Mouse (Mus musculus): ENCODE results near the gene Jak1. TPM values are rescaled to one million over a fixed set of nuclear protein-coding genes. Genes with fewer than 3 reads are reported as not detected.

Gene Jak1
- polyA plus RNA-seq, 1 experiment, result 33.5 TPM

DNA sequence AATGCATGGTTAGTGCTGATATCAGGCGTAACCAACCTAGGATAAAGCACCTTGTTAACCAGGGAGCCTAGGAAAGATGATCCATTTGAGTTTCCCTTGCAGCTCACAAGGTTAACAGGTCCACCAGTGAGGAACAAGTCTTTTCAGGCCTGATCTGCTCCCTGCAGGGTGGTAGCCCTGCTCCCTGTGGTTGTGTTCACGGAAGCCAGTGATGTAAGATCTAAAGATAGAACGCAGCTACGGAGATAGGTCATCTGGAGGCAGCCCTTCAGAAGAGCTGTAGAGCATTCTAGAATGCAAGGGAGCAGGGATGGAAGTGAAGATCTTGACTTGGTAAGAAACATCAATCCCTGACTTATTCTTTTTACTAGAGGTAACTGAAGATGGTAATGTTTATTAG is 18.9 kb upstream of the Jak1 start:
- TF ChIP-seq REST (IDR thresholded peaks at IDR 0.05; ENCODE audit: insufficient read depth, insufficient read length) (no peak), MAX (IDR thresholded peaks at IDR 0.05; ENCODE audit: low read depth) (no peak), USF1 (IDR thresholded peaks at IDR 0.05; ENCODE audit: low read depth) (no peak), TCF3 (IDR thresholded peaks at IDR 0.05; ENCODE audit: insufficient read length, low read depth) (no peak), POLR2AphosphoS2 (IDR thresholded peaks at IDR 0.05; ENCODE audit: insufficient read length, low read depth) (no peak), MYOG (IDR thresholded peaks at IDR 0.05; ENCODE audit: control insufficient read depth in 1 of 3, insufficient read depth in 1 of 3, insufficient read length in 2 of 3, low read depth in 2 of 3) (no peak), TCF12 (IDR thresholded peaks at IDR 0.05; ENCODE audit: insufficient read depth, poor library complexity, severe bottlenecking) (no peak), MYOD1 (IDR thresholded peaks at IDR 0.05; ENCODE audit: control insufficient read depth in 1 of 3, insufficient read length in 2 of 3, low read depth in 2 of 3) (no peak), POLR2A (IDR thresholded peaks at IDR 0.05; ENCODE audit: insufficient read length, low read depth) (no peak), E2F4 (IDR thresholded peaks at IDR 0.05; ENCODE audit: insufficient read depth) (no peak), CEBPB (IDR thresholded peaks at IDR 0.05; ENCODE audit: insufficient read depth, poor library complexity, severe bottlenecking) (no peak), SRF (IDR thresholded peaks at IDR 0.05; ENCODE audit: control insufficient read depth, insufficient read length, low read depth) (no peak)
- Histone ChIP-seq H3K27me3 (ENCODE audit: control insufficient read depth, insufficient read depth, insufficient read length) (no peaks in the 10 kb centered on the region), H3K4me2 (ENCODE audit: low read depth) (no peak overlapping the region), H3K4me3 (no peak overlapping the region), H3K36me3 (ENCODE audit: control insufficient read depth, insufficient read depth) (no peaks in the 10 kb centered on the region), H3ac (ENCODE audit: control insufficient read depth, insufficient read length) (no peak overlapping the region), H3K79me2 (ENCODE audit: control insufficient read depth, insufficient read depth) (no peaks in the 10 kb centered on the region)

DNA sequence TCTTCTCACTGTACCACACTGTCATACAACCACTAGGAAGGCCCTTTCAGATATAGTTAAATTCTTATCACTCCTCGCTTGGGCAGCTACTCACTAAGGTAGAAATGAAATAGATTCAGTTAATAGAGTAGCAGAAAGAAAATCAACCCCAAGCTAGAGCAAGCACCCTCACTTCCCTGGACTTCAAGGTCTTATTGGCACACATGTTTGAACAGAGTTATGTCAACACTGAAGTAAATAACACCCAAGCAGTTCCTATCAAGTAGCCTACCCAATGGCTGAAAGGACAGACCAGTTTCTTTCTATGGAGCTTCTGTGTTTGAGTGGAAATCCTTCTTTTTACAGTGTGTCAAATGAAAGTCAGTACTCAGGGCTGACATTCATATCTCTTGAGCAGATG is 17.2 kb upstream of the Jak1 start:
- H3K27me3 ChIP-seq (ENCODE audit: control insufficient read depth, insufficient read depth, insufficient read length), result no peaks in the 10 kb centered on the region
- no peak overlapping the region for H3K4me3 ChIP-seq
- no peak overlapping the region for H3ac ChIP-seq (ENCODE audit: control insufficient read depth, insufficient read length)
- no peak overlapping the region for H3K4me2 ChIP-seq (ENCODE audit: low read depth)
- TF ChIP-seq E2F4 (IDR thresholded peaks at IDR 0.05; ENCODE audit: insufficient read depth), result no peak
- no peak for TF ChIP-seq SRF (IDR thresholded peaks at IDR 0.05; ENCODE audit: control insufficient read depth, insufficient read length, low read depth)
- no peak for TF ChIP-seq MYOD1 (IDR thresholded peaks at IDR 0.05; ENCODE audit: control insufficient read depth in 1 of 3, insufficient read length in 2 of 3, low read depth in 2 of 3)
- no peak for TF ChIP-seq USF1 (IDR thresholded peaks at IDR 0.05; ENCODE audit: low read depth)
- TF ChIP-seq MYOG (IDR thresholded peaks at IDR 0.05; ENCODE audit: control insufficient read depth in 1 of 3, insufficient read depth in 1 of 3, insufficient read length in 2 of 3, low read depth in 2 of 3), result no peak
- no peak for TF ChIP-seq CEBPB (IDR thresholded peaks at IDR 0.05; ENCODE audit: insufficient read depth, poor library complexity, severe bottlenecking)
- no peak for TF ChIP-seq TCF12 (IDR thresholded peaks at IDR 0.05; ENCODE audit: insufficient read depth, poor library complexity, severe bottlenecking)
- no peaks in the 10 kb centered on the region for H3K36me3 ChIP-seq (ENCODE audit: control insufficient read depth, insufficient read depth)
- no peaks in the 10 kb centered on the region for H3K79me2 ChIP-seq (ENCODE audit: control insufficient read depth, insufficient read depth)

DNA sequence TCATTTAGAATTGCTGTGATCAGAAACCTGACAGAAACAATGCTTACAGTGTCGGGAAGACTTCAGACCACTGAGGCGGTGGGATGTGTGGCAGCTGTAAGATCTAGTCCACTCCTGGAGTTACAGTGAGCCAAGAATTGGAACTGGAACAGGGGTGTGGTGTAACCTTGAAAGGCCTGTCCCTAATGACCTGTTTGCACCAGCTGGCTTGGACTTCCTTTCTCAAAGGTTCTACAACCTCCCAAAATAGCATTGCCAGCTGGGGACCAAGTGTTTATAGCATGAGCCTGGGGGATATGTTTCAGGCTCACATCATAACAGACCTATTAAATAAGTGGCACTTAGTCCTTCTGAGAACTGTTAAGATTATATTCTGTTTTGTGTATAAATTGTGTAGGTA is 15.0 kb upstream of the Jak1 start:
- TF ChIP-seq MYOG (IDR thresholded peaks at IDR 0.05; ENCODE audit: control insufficient read depth in 1 of 3, insufficient read depth in 1 of 3, insufficient read length in 2 of 3, low read depth in 2 of 3) (peak in 2 of 3 experiments; percentile 24 to 26), MYOD1 (IDR thresholded peaks at IDR 0.05; ENCODE audit: control insufficient read depth in 1 of 3, insufficient read length in 2 of 3, low read depth in 2 of 3) (peak in 2 of 3 experiments; percentile 15 to 24), E2F4 (IDR thresholded peaks at IDR 0.05; ENCODE audit: insufficient read depth) (no peak)
- H3K79me2 ChIP-seq (ENCODE audit: control insufficient read depth, insufficient read depth), result no peaks in the 10 kb centered on the region

DNA sequence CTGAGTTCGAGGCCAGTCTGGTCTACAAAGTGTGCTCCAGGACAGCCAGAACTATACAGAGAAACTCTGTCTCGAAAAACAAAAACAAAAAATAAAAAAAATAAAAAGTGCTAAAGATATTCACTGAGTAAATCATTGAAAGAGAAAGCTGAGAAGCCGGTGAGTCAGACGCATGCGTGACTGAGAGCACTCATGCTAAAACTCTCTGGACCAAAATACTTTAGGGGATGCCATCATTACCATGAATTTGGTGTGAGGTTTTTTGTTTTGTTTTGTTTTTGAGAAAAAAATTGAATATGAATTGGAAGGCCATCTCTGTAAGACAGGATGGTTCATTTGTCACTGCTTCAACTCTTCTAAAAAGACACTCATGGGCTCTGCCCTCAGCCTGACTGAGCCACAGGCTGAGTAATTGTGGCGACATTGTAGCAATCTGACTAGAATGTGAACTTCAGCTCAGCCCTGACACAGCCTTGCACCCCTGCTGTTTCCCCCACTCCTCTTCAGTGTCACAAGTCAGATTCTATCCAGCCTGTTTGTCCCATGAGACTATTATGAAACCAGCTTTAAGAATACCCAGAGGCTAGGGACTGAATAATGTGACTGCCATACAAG is 11.5 kb upstream of the Jak1 start:
- TF ChIP-seq POLR2AphosphoS2 (IDR thresholded peaks at IDR 0.05; ENCODE audit: insufficient read length, low read depth), result no peak
- TF ChIP-seq CEBPB (IDR thresholded peaks at IDR 0.05; ENCODE audit: insufficient read depth, poor library complexity, severe bottlenecking), result no peak
- no peak overlapping the region for H3ac ChIP-seq (ENCODE audit: control insufficient read depth, insufficient read length)
- no peaks in the 10 kb centered on the region for H3K79me2 ChIP-seq (ENCODE audit: control insufficient read depth, insufficient read depth)
- no peaks in the 10 kb centered on the region for H3K36me3 ChIP-seq (ENCODE audit: control insufficient read depth, insufficient read depth)
- no peak overlapping the region for H3K4me3 ChIP-seq
- no peaks in the 10 kb centered on the region for H3K27me3 ChIP-seq (ENCODE audit: control insufficient read depth, insufficient read depth, insufficient read length)
- peak overlapping the region; percentile 50 for H3K4me2 ChIP-seq (ENCODE audit: low read depth)

More for the DNA sequence above, 15.0 kb upstream of the Jak1 start:
- H3K27me3 ChIP-seq (ENCODE audit: control insufficient read depth, insufficient read depth, insufficient read length), result no peaks in the 10 kb centered on the region
- no peak overlapping the region for H3ac ChIP-seq (ENCODE audit: control insufficient read depth, insufficient read length)
- H3K4me3 ChIP-seq, result no peak overlapping the region
- no peak overlapping the region for H3K4me2 ChIP-seq (ENCODE audit: low read depth)
- no peaks in the 10 kb centered on the region for H3K36me3 ChIP-seq (ENCODE audit: control insufficient read depth, insufficient read depth)

DNA sequence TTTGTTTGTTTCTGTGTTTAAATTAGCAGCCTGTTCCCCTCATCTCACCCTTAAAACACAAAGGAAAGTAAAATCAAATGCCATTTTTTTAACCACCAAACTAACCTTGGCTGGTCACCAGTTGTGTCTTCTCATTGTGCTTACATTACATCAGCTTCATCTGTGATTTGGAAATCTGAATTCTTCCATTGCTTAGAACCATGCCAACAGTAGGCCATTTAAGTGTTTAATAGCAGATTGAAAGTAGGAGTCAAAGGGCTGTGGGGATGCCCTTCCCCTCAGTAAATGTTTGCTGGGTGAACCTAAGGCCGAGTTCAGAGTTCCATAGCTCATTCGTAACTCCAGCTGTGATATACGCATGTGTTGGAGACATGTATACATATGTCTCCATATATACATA is 10.8 kb upstream of the Jak1 start:
- H3K4me2 ChIP-seq (ENCODE audit: low read depth), result no peak overlapping the region
- TF ChIP-seq E2F4 (IDR thresholded peaks at IDR 0.05; ENCODE audit: insufficient read depth) (no peak), CEBPB (IDR thresholded peaks at IDR 0.05; ENCODE audit: insufficient read depth, poor library complexity, severe bottlenecking) (0 out of 2 replicates have a peak, but pooled peaks have one; percentile 32), POLR2A (IDR thresholded peaks at IDR 0.05; ENCODE audit: insufficient read length, low read depth) (no peak), SRF (IDR thresholded peaks at IDR 0.05; ENCODE audit: control insufficient read depth, insufficient read length, low read depth) (no peak), POLR2AphosphoS2 (IDR thresholded peaks at IDR 0.05; ENCODE audit: insufficient read length, low read depth) (no peak), REST (IDR thresholded peaks at IDR 0.05; ENCODE audit: insufficient read depth, insufficient read length) (no peak), TCF3 (IDR thresholded peaks at IDR 0.05; ENCODE audit: insufficient read length, low read depth) (no peak), MAX (IDR thresholded peaks at IDR 0.05; ENCODE audit: low read depth) (no peak)
- H3ac ChIP-seq (ENCODE audit: control insufficient read depth, insufficient read length), result no peak overlapping the region
- H3K27me3 ChIP-seq (ENCODE audit: control insufficient read depth, insufficient read depth, insufficient read length), result no peaks in the 10 kb centered on the region
- no peaks in the 10 kb centered on the region for H3K79me2 ChIP-seq (ENCODE audit: control insufficient read depth, insufficient read depth)
- H3K36me3 ChIP-seq (ENCODE audit: control insufficient read depth, insufficient read depth), result no peaks in the 10 kb centered on the region
- no peak overlapping the region for H3K4me3 ChIP-seq
